In genomic region chr5:146867246-146867945, GRCm38 (mm10) we compare ENCODE assay signal across 8 mouse cellular contexts. TPM values are rescaled to one million over a fixed set of nuclear protein-coding genes. Genes with fewer than 3 reads are reported as not detected.
A peak's percentile ranks its signal among the peaks of the same experiment; 100 is the strongest.
DNase-seq lines count a peak whose midpoint lies in the region; ATAC-seq lines count a peak whose summit lies in the region.

No protein-coding gene starts in this region.

- 7% methylated on average over 19 of the region's 19 CpGs for WGBS in forebrain, embryonic 14.5 days

- peak overlapping the region; percentile 41 for H3K4me2 ChIP-seq in forebrain, embryonic 14.5 days (ENCODE audit: low read length)

- no peak overlapping the region for H3K4me3 ChIP-seq in forebrain, embryonic 14.5 days (ENCODE audit: low read depth, low read length)

- DNase-seq in ES-CJ7 (ENCODE audit: low read depth, low spot score), result peak; percentile 48
- peak; percentile 64 for DNase-seq in c-Kit-positive CD71-negative TER-119-negative erythroid progenitor cells, embryonic 14.5 days (ENCODE audit: low read depth)
- peak; percentile 43 for DNase-seq in forebrain, embryonic 14.5 days (ENCODE audit: low spot score)
- DNase-seq in heart, postnatal 4 days, result peak; percentile 60
- DNase-seq in layer of hippocampus, postnatal 36 days, result peak; percentile 64 to 76
- DNase-seq in lung, postnatal 14 days, result peak; percentile 60
- DNase-seq in right cerebral cortex, postnatal 10 days (ENCODE audit: low spot score in 2 of 2), result peak; percentile 88 to 94
- no peak for DNase-seq in urinary bladder, adult 2 months (ENCODE audit: low spot score)

- H3K4me1 ChIP-seq in forebrain, embryonic 14.5 days (ENCODE audit: control insufficient read depth, insufficient read depth, low read length), result no peaks in the 10 kb centered on the region

- H3K27me3 ChIP-seq in forebrain, embryonic 14.5 days (replicated peaks; ENCODE audit: control insufficient read depth, insufficient read depth, low read length), result no peaks in the 10 kb centered on the region

- 0 out of 2 replicates have a peak overlapping the region, but pooled peaks have one; percentile 21 for H3K27ac ChIP-seq in forebrain, embryonic 14.5 days (ENCODE audit: low read depth, low read length)

- peak overlapping the region; percentile 43 for H3K9ac ChIP-seq in forebrain, embryonic 14.5 days (ENCODE audit: low read length)

- H3K9me3 ChIP-seq in forebrain, embryonic 14.5 days (replicated peaks; ENCODE audit: control insufficient read depth, low read length), result no peaks in the 10 kb centered on the region

- H3K36me3 ChIP-seq in forebrain, embryonic 14.5 days (ENCODE audit: control insufficient read depth, insufficient read depth, low read length), result no peaks in the 10 kb centered on the region

- ATAC-seq in forebrain, embryonic 14.5 days, result peak; percentile 61

RNA-seq across cellular contexts. Expression of gene Rasl11a, which starts 22.5 kb away (rescaled TPM):
- 6.4 and 8.6 TPM in 2 replicates for polyA plus RNA-seq in forebrain, embryonic 14.5 days (2014; fragmentation: Nextera tagmentation; extraction: Ambion mirVana)
- total RNA-seq in heart, postnatal 4 days (2021), result 1 to 10 TPM; 6.0 to 6.6 TPM
- total RNA-seq in layer of hippocampus, postnatal 36 days (2021), result 10 to 100 TPM; 15.1 to 16.7 TPM
- 15.1 and 24.8 TPM in 2 replicates for polyA plus RNA-seq in urinary bladder, adult 2 months (2012; rRNA removed)

RNA-seq across cellular contexts. Expression of gene Rpl21, which starts 34.7 kb away (rescaled TPM):
- 391 and 517 TPM in 2 replicates for polyA plus RNA-seq in forebrain, embryonic 14.5 days (2014; fragmentation: Nextera tagmentation; extraction: Ambion mirVana)
- 100 to 1,000 TPM; 187 to 214 TPM for total RNA-seq in heart, postnatal 4 days (2021)
- 100 to 1,000 TPM; 185 to 197 TPM for total RNA-seq in layer of hippocampus, postnatal 36 days (2021)
- polyA plus RNA-seq in urinary bladder, adult 2 months (2012; rRNA removed), result 587 and 829 TPM in 2 replicates
